Mouse (Mus musculus): ENCODE data around the gene Gsta2.
"Not testable (repeated sequence)": the region's sequence is repeated elsewhere in the genome, so short reads cannot be mapped to it uniquely, and the experiment has no call there.

Gene Gsta2

DNA sequence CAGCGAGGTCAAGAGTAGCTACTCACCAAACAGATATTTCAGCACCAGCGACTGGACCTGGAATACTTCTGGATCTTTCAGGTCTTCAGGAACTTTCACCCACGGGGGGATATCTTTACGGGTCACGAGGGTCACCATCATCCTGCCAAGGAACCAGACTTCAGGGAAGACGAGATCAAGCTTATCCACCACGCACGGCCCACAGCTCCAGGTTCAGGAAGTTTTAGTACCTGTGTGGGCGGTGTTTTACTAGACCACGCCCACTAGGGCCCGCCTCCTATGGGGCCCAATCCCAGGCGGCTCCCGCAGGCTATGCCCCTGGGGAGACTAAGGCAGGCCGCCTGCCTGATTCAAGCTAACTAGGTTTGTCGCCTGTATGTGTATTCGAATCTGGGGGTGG, 12.4 kb upstream of the Gsta2 start, which contains the start of gene Dppa5a:
TSS of gene Dppa5a (minus strand) at position 219 of the 400 bp plus-strand sequence.
- ATAC-seq (ENCODE audit: insufficient number of reproducible peaks, low FRiP score, low TSS enrichment) = not testable (repeated sequence)

DNA sequence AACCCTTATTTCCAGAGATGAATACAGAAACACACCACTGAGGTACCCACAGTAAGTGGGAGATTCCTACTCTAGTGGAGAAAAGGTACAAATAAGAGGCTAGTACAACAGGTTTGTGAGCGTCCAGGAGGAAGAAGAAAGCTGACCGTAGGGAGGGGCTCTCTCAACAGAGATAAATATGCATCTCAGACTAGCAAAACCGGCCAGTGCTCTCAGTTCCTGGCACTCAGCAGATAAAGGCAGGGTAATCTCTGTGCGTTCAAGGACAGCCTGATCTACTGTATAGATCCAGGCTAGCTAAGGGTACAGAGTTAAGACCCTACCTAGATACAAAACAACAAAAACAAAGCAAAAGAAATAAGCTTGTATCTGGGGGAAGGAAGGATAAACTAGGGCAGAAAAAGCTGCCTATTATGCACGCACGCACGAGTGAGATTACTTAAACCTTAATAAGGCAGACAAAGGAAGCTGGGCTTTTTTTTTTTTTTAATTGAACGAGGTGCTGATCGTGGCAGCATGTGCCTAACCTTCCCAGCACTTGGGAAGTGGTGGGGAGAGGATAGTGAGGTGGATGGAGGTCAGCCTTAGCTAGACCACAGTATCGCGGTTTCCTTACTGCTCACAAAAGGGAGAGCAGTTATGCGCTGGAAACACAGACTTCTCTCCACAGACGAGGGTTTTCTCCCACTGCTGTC, 10.4 kb upstream of the Gsta2 start:
- ATAC-seq (ENCODE audit: insufficient number of reproducible peaks, low FRiP score, low TSS enrichment) = no peak

DNA sequence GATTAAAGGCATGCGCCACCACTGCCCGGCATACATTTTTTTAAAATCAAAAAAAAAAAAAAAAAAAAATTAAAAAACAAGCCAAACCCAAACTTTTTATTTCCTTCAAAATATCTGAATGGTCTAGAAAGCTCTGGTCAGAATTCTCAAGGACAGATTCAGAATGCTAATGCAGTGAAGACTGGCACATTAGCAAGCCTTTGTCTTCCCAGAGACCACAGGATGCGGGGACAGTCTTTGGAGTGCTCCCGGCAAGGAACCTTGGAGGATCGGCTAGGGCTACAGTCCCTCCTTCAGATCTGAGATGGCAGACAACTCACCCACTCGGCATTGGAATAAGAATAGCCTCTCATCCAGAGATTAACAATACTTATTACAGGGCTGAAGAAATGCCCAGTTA, 9.1 kb upstream of the Gsta2 start:
- ATAC-seq (ENCODE audit: insufficient number of reproducible peaks, low FRiP score, low TSS enrichment) = no peak

DNA sequence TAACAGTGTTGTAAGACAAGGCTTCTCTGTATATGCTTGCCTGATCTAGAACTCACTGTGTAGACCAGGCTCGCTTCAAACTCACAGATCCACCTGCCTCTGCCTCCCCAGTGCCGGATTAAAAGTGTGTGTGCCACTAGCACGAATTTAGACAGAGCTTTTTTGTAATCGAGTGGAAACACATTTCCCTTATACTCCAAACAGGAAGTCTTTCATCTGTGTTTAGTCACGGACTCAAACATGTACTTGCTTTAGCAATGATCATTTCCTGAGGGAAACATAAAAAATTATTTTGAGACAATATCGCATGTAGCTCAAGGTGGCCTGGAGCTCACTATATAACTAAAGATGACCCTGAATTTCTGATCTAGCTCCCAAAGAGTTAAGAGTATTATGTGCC, 7.8 kb upstream of the Gsta2 start:
- no peak for ATAC-seq (ENCODE audit: insufficient number of reproducible peaks, low FRiP score, low TSS enrichment)

DNA sequence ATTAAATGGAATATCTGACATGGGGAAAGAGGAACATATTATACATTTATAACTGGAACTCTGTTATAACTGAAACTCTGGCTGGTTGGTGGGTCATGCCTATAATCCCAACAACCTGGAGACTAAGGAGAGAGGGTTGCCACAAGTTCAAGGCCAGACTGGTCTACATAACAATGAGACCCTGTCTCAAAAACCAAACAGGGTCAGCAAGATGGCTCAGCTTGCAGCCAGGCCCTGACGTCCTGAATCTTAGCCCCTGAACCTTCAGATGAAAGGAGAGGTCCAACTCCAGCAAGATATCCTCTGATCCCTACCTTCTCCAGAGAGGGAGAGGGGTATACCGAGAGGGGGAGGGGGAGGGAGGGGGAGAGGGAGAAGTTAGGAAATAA, 4.9 kb upstream of the Gsta2 start:
- ATAC-seq (ENCODE audit: insufficient number of reproducible peaks, low FRiP score, low TSS enrichment) = no peak

DNA sequence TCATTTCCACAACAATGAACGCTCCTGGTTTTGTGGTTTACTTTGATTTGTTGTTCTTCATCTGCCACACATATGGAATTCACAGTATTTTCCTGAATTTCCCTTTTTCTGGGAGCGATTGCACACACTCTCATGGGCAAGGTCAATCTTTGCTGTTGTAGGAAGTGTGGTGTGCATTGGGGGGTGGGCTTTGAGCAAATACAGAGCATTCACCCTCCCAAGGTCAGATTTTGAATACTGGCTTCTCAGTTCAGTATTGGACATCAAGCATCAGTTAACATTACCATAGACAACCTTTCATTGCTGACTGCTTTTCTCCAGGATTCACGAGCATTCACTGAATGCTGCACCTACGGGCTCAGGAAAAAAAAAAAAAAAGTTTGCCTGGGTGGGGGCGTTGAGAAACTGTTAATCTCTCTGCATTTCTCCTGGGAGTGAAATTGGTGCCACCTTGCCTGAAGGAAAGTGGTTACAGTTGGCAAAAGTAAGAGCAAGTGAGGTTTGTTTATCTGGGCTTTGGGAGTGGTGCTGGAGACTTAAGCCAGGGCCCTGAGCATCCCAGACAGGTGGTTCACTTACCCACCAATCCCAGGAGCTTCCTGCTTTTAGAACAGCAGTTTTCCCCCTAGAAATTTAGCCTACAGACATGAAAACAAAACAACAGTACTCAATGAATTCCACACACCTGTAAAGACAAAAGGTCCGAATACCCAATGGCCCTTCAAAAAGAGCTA, 4.3 kb upstream of the Gsta2 start:
- no peak for ATAC-seq (ENCODE audit: insufficient number of reproducible peaks, low FRiP score, low TSS enrichment)

DNA sequence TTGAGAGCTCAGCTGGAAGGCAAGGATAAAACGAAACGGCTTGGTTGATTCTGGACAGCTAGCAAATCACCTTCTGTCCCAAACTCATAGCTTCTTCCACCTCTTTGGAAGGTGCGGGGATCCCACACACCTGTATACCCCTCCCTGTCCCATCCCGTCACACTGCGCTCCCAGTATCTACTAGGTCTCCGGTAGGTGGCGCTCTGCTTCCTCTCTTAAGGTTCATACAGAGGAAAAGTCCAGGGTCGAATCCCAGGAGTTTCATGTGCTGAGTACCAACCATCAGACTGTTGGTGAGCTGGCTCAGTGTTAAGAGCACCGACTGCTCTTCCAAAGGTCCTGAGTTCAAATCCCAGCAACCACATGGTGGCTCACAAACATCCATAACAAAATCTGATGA, 2.5 kb upstream of the Gsta2 start:
- peak; percentile 36; the same call in 1 of the 2 replicates for ATAC-seq (ENCODE audit: insufficient number of reproducible peaks, low FRiP score, low TSS enrichment)

DNA sequence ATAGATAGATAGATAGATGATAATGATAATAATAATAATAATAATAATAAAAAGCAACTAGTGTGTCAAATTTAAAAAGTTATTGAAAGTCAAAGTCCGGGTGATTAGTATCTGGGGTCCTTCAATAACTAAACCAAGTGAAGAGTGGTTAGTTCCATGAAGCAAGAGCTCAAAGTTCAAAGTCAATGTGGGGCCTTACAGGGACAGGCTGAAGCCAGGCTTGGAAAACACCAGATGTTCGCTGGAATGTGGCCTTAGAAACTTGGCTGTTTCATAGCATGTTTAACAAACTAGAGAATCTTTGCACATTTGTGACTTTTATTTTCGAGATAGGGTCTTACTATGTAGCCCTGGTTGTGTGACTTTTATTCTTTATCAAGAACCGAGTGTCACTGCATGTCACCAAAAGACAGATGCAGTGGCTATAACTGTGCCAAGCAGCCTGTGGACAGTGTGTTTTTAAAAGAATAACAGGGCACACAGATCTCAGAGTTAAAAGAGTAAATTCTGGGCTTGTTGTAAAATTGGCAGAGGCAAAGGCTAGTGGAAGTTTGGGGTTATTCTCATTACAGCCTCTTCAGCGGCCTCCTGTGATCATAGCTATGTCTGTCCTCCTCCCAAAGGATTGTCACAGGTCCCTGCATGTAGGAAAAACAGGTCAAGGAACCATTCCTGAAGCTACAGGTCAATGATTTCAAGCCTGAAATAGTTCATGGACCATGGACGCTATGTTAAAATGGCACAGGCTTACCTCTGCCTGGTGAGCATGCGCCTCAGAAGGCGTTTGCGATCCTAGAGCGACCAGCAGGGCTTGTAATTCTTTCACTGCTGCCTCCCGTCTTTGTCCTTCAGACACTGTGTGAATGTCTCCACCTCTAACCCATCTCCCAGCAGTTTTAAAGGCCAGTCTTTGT, 666 bp downstream of the Gsta2 start:
- no peak for ATAC-seq (ENCODE audit: insufficient number of reproducible peaks, low FRiP score, low TSS enrichment)

DNA sequence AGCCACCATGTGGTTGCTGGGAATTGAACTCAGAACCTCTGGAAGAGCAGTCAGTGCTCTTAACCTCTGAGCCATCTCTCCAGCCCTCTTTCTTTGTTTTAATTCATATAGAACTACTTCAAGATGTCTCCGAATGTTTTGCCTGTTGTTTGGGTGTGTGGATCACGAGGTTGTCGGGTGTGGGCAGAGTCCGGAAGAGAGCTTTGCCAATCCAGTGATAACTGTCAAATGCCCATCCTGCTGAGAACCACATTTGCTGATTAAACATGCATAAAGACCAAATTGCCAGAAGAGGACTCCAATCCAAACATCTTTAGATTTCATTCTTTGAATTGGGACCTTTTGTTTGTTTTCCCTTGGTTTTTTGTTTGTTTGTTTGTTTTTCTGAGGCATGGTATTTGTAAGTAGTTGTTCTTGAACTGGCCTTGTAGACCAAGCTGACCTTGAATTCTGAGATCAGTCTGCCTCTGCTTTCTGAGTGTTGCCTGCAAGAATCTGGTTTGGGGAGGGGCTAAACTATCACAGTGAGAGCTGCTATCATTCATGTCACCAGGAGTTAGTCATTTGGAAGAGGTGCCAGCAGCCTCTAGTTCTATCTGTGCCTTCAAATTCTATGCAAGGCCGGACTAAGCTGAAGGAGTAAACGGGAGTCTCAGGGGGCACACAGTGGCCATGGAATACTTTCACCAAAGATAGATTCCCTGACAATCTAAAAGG, 3.9 kb downstream of the Gsta2 start:
- no peak for ATAC-seq (ENCODE audit: insufficient number of reproducible peaks, low FRiP score, low TSS enrichment)

DNA sequence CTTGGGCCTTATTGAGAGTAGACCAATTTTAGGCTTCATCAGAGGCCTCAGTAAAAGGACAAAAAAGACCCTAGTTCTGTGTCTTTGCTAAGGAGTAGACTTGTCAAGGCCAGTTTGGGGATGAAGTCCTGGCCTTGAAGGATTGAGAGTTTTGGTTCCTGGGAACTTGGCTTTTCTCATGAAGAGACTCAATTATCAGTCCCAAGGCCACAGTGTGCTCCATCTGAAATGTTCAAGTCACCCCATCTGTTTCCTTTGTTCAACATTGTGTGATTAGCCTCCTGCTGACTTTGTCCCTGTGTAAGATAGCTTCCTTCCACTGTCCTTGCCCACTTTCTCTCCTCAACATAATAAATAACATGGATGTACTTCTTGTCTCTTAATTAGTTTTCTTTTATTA, 5.6 kb downstream of the Gsta2 start:
- ATAC-seq (ENCODE audit: insufficient number of reproducible peaks, low FRiP score, low TSS enrichment) = not testable (repeated sequence)

DNA sequence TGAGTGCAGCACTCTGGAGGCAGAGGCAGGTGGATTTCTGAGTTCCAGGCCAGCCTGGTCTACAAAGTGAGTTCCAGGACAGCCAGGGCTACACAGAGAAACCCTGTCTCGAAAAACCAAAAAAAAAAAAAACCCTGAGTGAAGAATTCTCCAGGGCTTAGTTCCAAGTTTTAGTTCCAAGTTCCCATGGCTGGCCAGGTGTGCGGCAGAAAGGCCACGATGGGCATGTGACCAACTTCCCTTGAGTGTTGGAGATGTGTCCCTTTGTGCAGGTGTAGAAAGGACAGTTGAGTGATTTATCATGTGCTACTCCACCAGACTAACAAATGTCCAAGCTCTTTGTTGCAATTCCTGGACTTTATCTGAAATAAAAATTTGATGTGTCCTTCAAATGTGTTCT, 6.4 kb downstream of the Gsta2 start:
- ATAC-seq (ENCODE audit: insufficient number of reproducible peaks, low FRiP score, low TSS enrichment) = not testable (repeated sequence)

DNA sequence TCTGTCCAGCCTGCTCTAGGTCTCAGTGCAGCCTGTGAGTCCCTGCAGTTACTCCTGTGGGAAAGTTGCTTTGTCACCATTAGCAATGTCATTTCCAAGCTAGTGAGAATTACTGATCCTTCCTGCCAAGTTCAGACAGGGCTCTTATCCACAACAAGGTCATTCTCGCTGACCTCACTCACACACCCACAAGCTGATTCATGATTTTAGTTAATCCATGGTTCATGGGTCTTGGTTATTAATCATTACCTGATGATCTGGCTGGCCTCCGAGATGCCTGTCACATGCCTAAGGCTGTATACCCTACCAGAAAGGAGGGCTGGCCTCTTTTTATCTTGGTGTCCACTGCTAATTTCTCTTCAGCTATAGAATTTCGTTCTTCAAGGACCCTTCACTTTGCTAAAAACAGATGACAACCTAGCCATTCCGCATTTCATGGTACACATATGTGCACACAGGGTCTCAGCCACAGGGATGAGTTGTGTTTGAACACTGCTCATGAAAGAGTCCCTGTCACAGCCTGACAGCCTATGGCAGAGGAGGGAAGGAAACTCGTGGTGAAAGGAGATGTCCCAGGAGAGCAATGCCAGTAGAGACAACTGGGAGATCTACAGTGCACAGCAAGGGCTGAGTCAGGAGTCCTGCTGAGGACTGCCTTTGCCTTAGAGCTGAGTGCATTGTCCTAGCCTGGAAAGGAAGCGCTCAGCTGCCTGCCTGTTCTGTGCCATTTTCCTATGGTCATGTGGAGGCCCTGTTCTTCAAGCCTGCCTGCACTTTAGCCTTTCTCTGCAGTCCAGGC, 7.2 kb downstream of the Gsta2 start:
- not testable (repeated sequence) for ATAC-seq (ENCODE audit: insufficient number of reproducible peaks, low FRiP score, low TSS enrichment)

DNA sequence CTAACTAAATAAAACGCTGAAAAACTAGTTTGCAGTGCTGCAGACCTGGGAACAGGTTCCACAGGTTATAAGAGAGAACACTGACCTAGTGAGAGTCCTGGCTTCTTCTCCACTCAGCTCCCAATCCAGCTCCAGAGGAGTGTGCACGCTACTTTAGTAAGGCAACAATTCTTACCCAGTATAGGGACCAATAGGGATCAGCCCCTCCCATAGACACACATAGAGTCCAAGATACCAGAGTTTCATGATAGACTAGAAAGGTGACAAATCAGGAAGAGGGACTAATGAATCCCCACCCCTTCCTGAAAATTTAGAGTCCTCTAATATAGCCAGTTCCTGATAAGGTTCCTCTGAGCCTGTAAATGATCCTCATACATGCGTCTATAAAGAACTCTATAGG, 8.6 kb downstream of the Gsta2 start:
- no peak for ATAC-seq (ENCODE audit: insufficient number of reproducible peaks, low FRiP score, low TSS enrichment)

DNA sequence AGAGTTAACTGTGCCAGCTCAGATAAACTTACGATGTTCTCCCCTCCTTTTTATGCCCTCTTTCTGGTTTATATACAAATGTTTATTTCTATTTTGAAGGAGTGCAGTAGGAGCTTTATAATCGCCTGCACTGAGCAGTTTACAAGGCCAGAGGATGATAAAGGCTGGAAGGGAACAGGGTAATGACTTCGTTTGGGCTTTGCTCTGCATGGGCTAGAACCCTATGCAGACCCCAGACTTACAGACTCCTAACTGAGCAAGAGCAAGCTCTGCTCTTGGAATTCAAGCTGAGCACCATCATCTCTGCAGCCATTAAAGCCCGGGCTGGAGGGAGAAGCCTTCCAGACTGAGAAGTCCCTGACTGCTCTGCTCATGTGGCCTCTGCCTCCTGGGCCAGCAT, 10.4 kb downstream of the Gsta2 start:
- not testable (repeated sequence) for ATAC-seq (ENCODE audit: insufficient number of reproducible peaks, low FRiP score, low TSS enrichment)

DNA sequence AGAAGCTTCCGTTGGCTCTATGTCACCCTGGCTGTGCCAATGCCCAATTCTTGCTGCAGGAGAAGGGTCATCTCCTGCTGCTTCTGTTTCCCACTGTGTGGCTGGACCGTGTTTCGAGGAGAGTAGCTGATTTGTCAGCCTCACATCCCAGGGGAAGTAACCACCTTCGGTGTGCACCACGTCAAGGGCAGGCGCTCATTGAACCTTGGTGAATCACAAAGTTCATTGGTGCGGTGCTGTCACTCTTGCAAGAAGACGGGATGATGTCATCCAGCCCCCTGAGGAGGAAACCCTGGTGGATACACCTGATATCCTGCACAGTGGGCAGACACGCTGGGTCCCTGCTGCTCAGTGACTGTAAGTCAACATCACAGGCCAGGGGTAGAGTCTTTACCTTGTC, 12.5 kb downstream of the Gsta2 start:
- not testable (repeated sequence) for ATAC-seq (ENCODE audit: insufficient number of reproducible peaks, low FRiP score, low TSS enrichment)

DNA sequence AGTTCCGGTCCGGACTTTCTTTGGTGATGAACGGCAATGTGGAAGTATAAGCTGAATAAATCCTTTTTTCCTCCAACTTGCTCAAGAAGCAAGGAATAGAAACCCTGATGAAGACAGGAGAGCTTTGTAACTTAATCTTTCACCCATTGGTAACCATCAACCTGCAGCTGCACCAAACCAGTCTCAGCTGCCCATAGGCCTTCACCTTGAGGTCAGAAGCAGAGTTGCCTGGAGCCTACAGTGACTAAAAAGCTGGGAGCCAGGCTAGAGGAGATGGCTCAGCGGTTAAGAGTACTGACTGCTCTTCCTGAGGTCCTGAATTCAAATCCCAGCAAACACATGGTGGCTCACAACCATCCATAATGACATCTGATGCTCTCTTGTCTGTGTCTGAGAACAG, 13.1 kb downstream of the Gsta2 start:
- ATAC-seq (ENCODE audit: insufficient number of reproducible peaks, low FRiP score, low TSS enrichment) = not testable (repeated sequence)

DNA sequence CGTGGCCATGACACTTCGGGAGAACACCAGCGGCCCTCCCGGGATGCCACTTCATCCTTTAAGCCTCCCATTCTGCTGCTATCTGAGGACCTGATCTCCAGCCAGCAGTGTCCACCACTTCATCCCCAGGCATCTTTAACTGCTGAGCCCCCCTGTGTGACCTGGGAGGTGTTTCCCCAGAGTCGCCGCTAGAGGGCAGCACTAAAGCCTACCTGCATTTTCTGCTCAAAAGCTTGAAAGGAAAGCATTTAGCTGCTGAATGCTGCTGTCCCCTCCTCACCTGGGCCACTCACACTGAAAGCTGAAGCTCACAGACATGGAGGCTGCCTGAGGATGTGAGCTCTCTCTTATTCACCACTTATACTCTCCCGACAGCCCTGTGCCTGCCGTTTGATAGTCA, 15.3 kb downstream of the Gsta2 start:
- peak; percentile 40 for ATAC-seq (ENCODE audit: insufficient number of reproducible peaks, low FRiP score, low TSS enrichment)

DNA sequence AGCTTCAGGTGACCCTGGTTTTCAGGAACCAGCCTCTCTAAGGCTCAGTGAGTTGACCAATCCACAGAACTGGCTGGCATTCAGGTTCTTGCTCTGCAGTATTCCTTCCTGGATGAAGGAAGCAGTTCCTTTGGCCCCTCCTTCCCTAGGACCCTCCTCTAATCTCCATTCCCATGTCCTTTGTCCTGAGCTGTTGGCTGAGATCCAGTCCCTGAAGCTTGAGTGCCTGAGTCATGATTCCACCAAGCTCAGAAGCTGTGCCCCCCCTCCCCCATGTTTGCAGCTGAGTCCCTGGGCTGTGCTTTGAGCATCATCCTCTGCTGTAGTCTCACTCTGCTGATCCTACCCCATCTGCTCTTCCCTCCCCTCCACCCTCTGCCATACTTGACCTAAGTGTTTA, 18.5 kb downstream of the Gsta2 start:
- ATAC-seq (ENCODE audit: insufficient number of reproducible peaks, low FRiP score, low TSS enrichment) = not testable (repeated sequence)

DNA sequence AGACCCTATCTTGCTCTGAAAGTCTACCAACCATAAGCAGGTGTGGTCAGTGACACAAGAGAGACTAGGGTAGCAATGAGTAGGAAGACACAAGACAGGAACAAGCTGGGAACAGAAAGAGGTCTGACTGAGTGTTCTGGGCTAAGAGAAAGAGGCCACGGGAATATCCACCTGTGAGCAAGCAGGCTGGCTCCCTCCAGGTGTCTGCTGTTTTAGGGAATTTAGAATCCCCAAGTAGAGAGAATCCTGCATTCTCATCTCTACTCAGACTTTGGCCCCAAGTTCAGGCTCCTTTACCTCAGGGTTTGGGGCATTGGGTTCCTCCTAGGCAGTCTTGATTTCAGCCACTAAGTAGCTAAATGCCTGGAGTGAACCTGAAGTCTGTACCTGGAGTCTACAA, 28.3 kb downstream of the Gsta2 start, which contains the start of gene Omt2b:
TSS of gene Omt2b (plus strand) at position 301 of the 400 bp plus-strand sequence.
- not testable (repeated sequence) for ATAC-seq (ENCODE audit: insufficient number of reproducible peaks, low FRiP score, low TSS enrichment)

All from cerebellum, adult (tissue).